Mouse (Mus musculus) forebrain, embryonic 10.5 days (tissue): ENCODE data around the gene Nup93. TPM values are rescaled to one million over a fixed set of nuclear protein-coding genes. Genes with fewer than 3 reads are reported as not detected.

ENCODE experiments used
- DNase-seq: peaks from one replicate; pipeline ENCODE4 v3.0.0-alpha.2; 2017; ENCODE audit warnings: low spot score; ENCODE audit errors: extremely low spot score
- H3K27ac ChIP-seq: fragments of 300-500 bp; sonication (generic); 2 replicates; pipeline ENCODE4 v1.5.1; 2016; ENCODE audit warnings: mild to moderate bottlenecking
- H3K27me3 ChIP-seq: fragments of 300-500 bp; sonication (generic); 2 replicates; pipeline ENCODE4 v1.6.1; 2016; ENCODE audit warnings: mild to moderate bottlenecking; ENCODE audit not compliant: poor library complexity, severe bottlenecking
- H3K36me3 ChIP-seq: fragments of 300-500 bp; sonication (generic); replicated peaks from 2 replicates; pipeline ENCODE4 v1.6.1; 2016; ENCODE audit warnings: mild to moderate bottlenecking, moderate library complexity
- H3K4me1 ChIP-seq: fragments of 300-500 bp; sonication (generic); 2 replicates; pipeline ENCODE4 v1.6.1; 2016
- H3K4me3 ChIP-seq: fragments of 300-500 bp; sonication (generic); 2 replicates; pipeline ENCODE4 v1.5.1; 2016; ENCODE audit warnings: mild to moderate bottlenecking, moderate library complexity
- H3K9me3 ChIP-seq: fragments of 300-500 bp; sonication (generic); 2 replicates; pipeline ENCODE4 v1.6.1; 2016; ENCODE audit warnings: mild to moderate bottlenecking, moderate library complexity
- WGBS: fragments of 180-500 bp; shearing (Covaris S2); methylation state at CpG from one replicate; pipeline ENCODE4 v1.1.7; 2016; 5-methylcytosine and 5-hydroxymethylcytosine counted together
- polyA plus RNA-seq: library from polyadenylated mRNA; unstranded; fragments of >200 nt; fragmentation: Nextera tagmentation; extraction: Ambion mirVana; gene quantifications from 2 replicates; pipeline ENCODE4 v1.2.1, GENCODE M21; 2016

Nup93 gene
- polyA plus RNA-seq, 1 experiment from 2014 or later: 155 TPM

GRCm38 (mm10) chr8:94317249-94317648 is 102.9 kb downstream of the Nup93 start:
- H3K36me3 ChIP-seq: peaks cover 44% of the 10 kb centered on the region
- no peak overlapping the region for H3K4me3 ChIP-seq

GRCm38 (mm10) chr8:94317691-94318090 is 103.3 kb downstream of the Nup93 start:
- no peak for DNase-seq
- Histone ChIP-seq H3K9me3 (no peaks in the 10 kb centered on the region), H3K4me1 (peaks cover 4% of the 10 kb centered on the region; the same call in 1 of the 2 replicates), H3K27me3 (no peaks in the 10 kb centered on the region), H3K27ac (no peak overlapping the region), H3K36me3 (peaks cover 39% of the 10 kb centered on the region), H3K4me3 (no peak overlapping the region)
- 97% methylated on average over 2 of the region's 2 CpGs for WGBS

More at GRCm38 (mm10) chr8:94317249-94317648, 102.9 kb downstream of the Nup93 start:
- no peak for DNase-seq
- Histone ChIP-seq H3K27me3 (no peaks in the 10 kb centered on the region), H3K27ac (no peak overlapping the region), H3K4me1 (peaks cover 4% of the 10 kb centered on the region; the same call in 1 of the 2 replicates), H3K9me3 (no peaks in the 10 kb centered on the region)
- 91% methylated on average over 2 of the region's 2 CpGs for WGBS

GRCm38 (mm10) chr8:94320036-94320435 is 105.7 kb downstream of the Nup93 start:
- H3K9me3 ChIP-seq: no peaks in the 10 kb centered on the region
- H3K27me3 ChIP-seq: no peaks in the 10 kb centered on the region
- peaks cover 11% of the 10 kb centered on the region for H3K4me1 ChIP-seq
- H3K27ac ChIP-seq: no peak overlapping the region
- no peak for DNase-seq
- H3K4me3 ChIP-seq: no peak overlapping the region
- H3K36me3 ChIP-seq: peaks cover 23% of the 10 kb centered on the region
- WGBS: 93% methylated on average over 2 of the region's 2 CpGs

- H3K9me3 ChIP-seq: no peaks in the 10 kb centered on the region
- 62% methylated on average over 4 of the region's 4 CpGs for WGBS
- H3K36me3 ChIP-seq: peaks cover 10% of the 10 kb centered on the region; the same call in 1 of the 2 replicates
- H3K27ac ChIP-seq: 0 out of 2 replicates have a peak overlapping the region, but pooled peaks have one; percentile 5
- H3K4me1 ChIP-seq: peaks cover 11% of the 10 kb centered on the region
- no peak for DNase-seq
- no peaks in the 10 kb centered on the region for H3K27me3 ChIP-seq
- H3K4me3 ChIP-seq: no peak overlapping the region
These were observed 107.7 kb downstream of the Nup93 start for GRCm38 (mm10) chr8:94322083-94322482.

- H3K9me3 ChIP-seq: no peaks in the 10 kb centered on the region
- H3K36me3 ChIP-seq: 0 out of 2 replicates have a peak, but pooled peaks cover 3% of the 10 kb centered on the region
- no peak overlapping the region for H3K27ac ChIP-seq
- DNase-seq: no peak
- no peaks in the 10 kb centered on the region for H3K27me3 ChIP-seq
- H3K4me1 ChIP-seq: peaks cover 11% of the 10 kb centered on the region
- WGBS: 89% methylated on average over 6 of the region's 6 CpGs
- no peak overlapping the region for H3K4me3 ChIP-seq
These were observed 108.7 kb downstream of the Nup93 start for GRCm38 (mm10) chr8:94323041-94323440.

- DNase-seq: no peak
- peaks cover 11% of the 10 kb centered on the region for H3K4me1 ChIP-seq
- no peak overlapping the region for H3K27ac ChIP-seq
- H3K36me3 ChIP-seq: no peaks in the 10 kb centered on the region
- H3K27me3 ChIP-seq: no peaks in the 10 kb centered on the region
- no peak overlapping the region for H3K4me3 ChIP-seq
- no peaks in the 10 kb centered on the region for H3K9me3 ChIP-seq
- 69% methylated on average over 12 of the region's 12 CpGs for WGBS
These were observed 109.7 kb downstream of the Nup93 start for GRCm38 (mm10) chr8:94324071-94324470.

GRCm38 (mm10) chr8:94326016-94326415 is 111.7 kb downstream of the Nup93 start:
- H3K4me1 ChIP-seq: peaks cover 11% of the 10 kb centered on the region
- H3K9me3 ChIP-seq: no peaks in the 10 kb centered on the region
- no peaks in the 10 kb centered on the region for H3K27me3 ChIP-seq
- H3K4me3 ChIP-seq: no peak overlapping the region
- H3K27ac ChIP-seq: no peak overlapping the region
- 83% methylated on average over 4 of the region's 4 CpGs for WGBS
- no peaks in the 10 kb centered on the region for H3K36me3 ChIP-seq
- DNase-seq: no peak

GRCm38 (mm10) chr8:94328932-94329728 is 114.8 kb downstream of the Nup93 start, which contains the start of gene Slc12a3:
Gene Slc12a3 (plus strand): TSS chr8:94329201.
- Histone ChIP-seq H3K27ac (no peak within 1 kb of the TSS), H3K9me3 (no peaks in the 10 kb centered on the region), H3K4me3 (no peak within 1 kb of the TSS), H3K27me3 (no peaks in the 10 kb centered on the region), H3K36me3 (no peaks in the 10 kb centered on the region), H3K4me1 (peaks cover 8% of the 10 kb centered on the region; the same call in 1 of the 2 replicates)
- DNase-seq: no peak
- 84% methylated on average over 21 of the region's 21 CpGs for WGBS

GRCm38 (mm10) chr8:94330733-94331132 is 116.4 kb downstream of the Nup93 start:
- no peaks in the 10 kb centered on the region for H3K36me3 ChIP-seq
- no peak overlapping the region for H3K4me3 ChIP-seq
- WGBS: 32% methylated on average over 4 of the region's 4 CpGs
- no peak overlapping the region for H3K27ac ChIP-seq
- H3K27me3 ChIP-seq: no peaks in the 10 kb centered on the region
- H3K9me3 ChIP-seq: no peaks in the 10 kb centered on the region
- DNase-seq: peak; percentile 68
- no peaks in the 10 kb centered on the region for H3K4me1 ChIP-seq

GRCm38 (mm10) chr8:94333345-94333744 is 119.0 kb downstream of the Nup93 start:
- Histone ChIP-seq H3K36me3 (no peaks in the 10 kb centered on the region), H3K27ac (no peak overlapping the region), H3K4me1 (no peaks in the 10 kb centered on the region), H3K9me3 (no peaks in the 10 kb centered on the region), H3K27me3 (no peaks in the 10 kb centered on the region), H3K4me3 (no peak overlapping the region)
- WGBS: 56% methylated on average over 5 of the region's 5 CpGs
- no peak for DNase-seq

- Histone ChIP-seq H3K36me3 (no peaks in the 10 kb centered on the region), H3K4me1 (no peaks in the 10 kb centered on the region), H3K9me3 (no peaks in the 10 kb centered on the region), H3K27me3 (no peaks in the 10 kb centered on the region), H3K27ac (no peak overlapping the region), H3K4me3 (no peak overlapping the region)
- DNase-seq: no peak
- 86% methylated on average over 8 of the region's 8 CpGs for WGBS
These were observed 123.2 kb downstream of the Nup93 start for GRCm38 (mm10) chr8:94337559-94337958.

- H3K27ac ChIP-seq: no peak overlapping the region
- no peak overlapping the region for H3K4me3 ChIP-seq
- no peak for DNase-seq
- H3K27me3 ChIP-seq: no peaks in the 10 kb centered on the region
- 88% methylated on average over 7 of the region's 7 CpGs for WGBS
- no peaks in the 10 kb centered on the region for H3K36me3 ChIP-seq
- H3K4me1 ChIP-seq: no peaks in the 10 kb centered on the region
- no peaks in the 10 kb centered on the region for H3K9me3 ChIP-seq
These were observed 126.4 kb downstream of the Nup93 start for GRCm38 (mm10) chr8:94340796-94341195.

- Histone ChIP-seq H3K27ac (no peak overlapping the region), H3K27me3 (no peaks in the 10 kb centered on the region), H3K4me1 (no peaks in the 10 kb centered on the region), H3K9me3 (no peaks in the 10 kb centered on the region), H3K36me3 (no peaks in the 10 kb centered on the region), H3K4me3 (no peak overlapping the region)
- no peak for DNase-seq
- WGBS: 91% methylated on average over 10 of the region's 10 CpGs
These were observed 128.3 kb downstream of the Nup93 start for GRCm38 (mm10) chr8:94342691-94343090.
